ENCODE assay signal across 8 mouse cellular contexts in genomic region chr13:37993376-37993703, GRCm38 (mm10). TPM values are rescaled to one million over a fixed set of nuclear protein-coding genes. Genes with fewer than 3 reads are reported as not detected.
DNase-seq lines count a peak whose midpoint lies in the region; ATAC-seq and TF ChIP-seq lines count a peak whose summit lies in the region.

No protein-coding gene starts in this region.

- TF ChIP-seq POLR2A in lung, adult 2 months (IDR thresholded peaks at IDR 0.05; ENCODE audit: borderline replicate concordance, extremely low read depth, low read depth, low read length), result no peak

- H3K9me3 ChIP-seq in embryonic facial prominence, embryonic 12.5 days, result no peaks in the 10 kb centered on the region
- H3K9me3 ChIP-seq in intestine, embryonic 14.5 days (ENCODE audit: control insufficient read depth, low read length), result no peaks in the 10 kb centered on the region
- H3K9me3 ChIP-seq in neural tube, embryonic 14.5 days (ENCODE audit: control insufficient read depth, low read length), result no peaks in the 10 kb centered on the region

- TF ChIP-seq CTCF in lung, adult 2 months (IDR thresholded peaks at IDR 0.05; ENCODE audit: insufficient read depth, low read length), result no peak

- 0 out of 2 replicates have a peak, but pooled peaks cover 2% of the 10 kb centered on the region for H3K27me3 ChIP-seq in embryonic facial prominence, embryonic 12.5 days
- H3K27me3 ChIP-seq in intestine, embryonic 14.5 days (replicated peaks; ENCODE audit: control insufficient read depth, insufficient read depth, low read length), result no peaks in the 10 kb centered on the region
- H3K27me3 ChIP-seq in neural tube, embryonic 14.5 days (ENCODE audit: control insufficient read depth, insufficient read depth, low read length), result no peaks in the 10 kb centered on the region; the same call in 1 of the 2 replicates

- H3K4me3 ChIP-seq in lung, adult 2 months (replicated peaks; ENCODE audit: extremely low read depth, low read depth, low read length), result peak overlapping the region; percentile 81
- H3K4me3 ChIP-seq in embryonic facial prominence, embryonic 12.5 days, result peak overlapping the region; percentile 93
- H3K4me3 ChIP-seq in intestine, embryonic 14.5 days (ENCODE audit: low read depth, low read length), result peak overlapping the region; percentile 97
- peak overlapping the region; percentile 87 for H3K4me3 ChIP-seq in neural tube, embryonic 14.5 days (ENCODE audit: low read depth, low read length)

- peaks cover 3% of the 10 kb centered on the region for H3K4me1 ChIP-seq in lung, adult 2 months (ENCODE audit: control insufficient read depth, insufficient read depth, low read length)
- 0 out of 2 replicates have a peak, but pooled peaks cover 2% of the 10 kb centered on the region for H3K4me1 ChIP-seq in embryonic facial prominence, embryonic 12.5 days
- peaks cover 5% of the 10 kb centered on the region; the same call in 1 of the 2 replicates for H3K4me1 ChIP-seq in intestine, embryonic 14.5 days (replicated peaks; ENCODE audit: control insufficient read depth, insufficient read depth, low read length)
- peaks cover 7% of the 10 kb centered on the region for H3K4me1 ChIP-seq in neural tube, embryonic 14.5 days (ENCODE audit: control insufficient read depth, insufficient read depth, low read length)

- peak overlapping the region; percentile 73 for H3K4me2 ChIP-seq in embryonic facial prominence, embryonic 12.5 days (replicated peaks)
- peak overlapping the region; percentile 88 for H3K4me2 ChIP-seq in intestine, embryonic 14.5 days (ENCODE audit: low read length)
- H3K4me2 ChIP-seq in neural tube, embryonic 14.5 days (ENCODE audit: low read depth, low read length), result peak overlapping the region; percentile 87

- peak overlapping the region; percentile 97 for H3K9ac ChIP-seq in embryonic facial prominence, embryonic 12.5 days
- H3K9ac ChIP-seq in intestine, embryonic 14.5 days (ENCODE audit: low read length), result peak overlapping the region; percentile 97
- H3K9ac ChIP-seq in neural tube, embryonic 14.5 days (replicated peaks; ENCODE audit: low read depth, low read length), result peak overlapping the region; percentile 89

- under 1% methylated on average over 17 of the region's 17 CpGs for WGBS in lung, adult 2 months
- 1% methylated on average over 17 of the region's 17 CpGs for WGBS in embryonic facial prominence, embryonic 12.5 days
- WGBS in intestine, embryonic 14.5 days, result 0% methylated on average over 17 of the region's 17 CpGs
- WGBS in neural tube, embryonic 14.5 days, result under 1% methylated on average over 17 of the region's 17 CpGs

- DNase-seq in lung, adult 2 months, result no peak
- no peak for DNase-seq in lung, adult 18-20 months
- DNase-seq in intestine, embryonic 14.5 days (ENCODE audit: low spot score), result no peak
- no peak for DNase-seq in frontal cortex, postnatal 36 days (ENCODE audit: low spot score in 2 of 2)
- DNase-seq in layer of hippocampus, postnatal 14 days (ENCODE audit: low spot score in 2 of 2), result no peak
- no peak for DNase-seq in cerebellum, adult 9-11 months

- ATAC-seq in embryonic facial prominence, embryonic 12.5 days (ENCODE audit: insufficient number of reproducible peaks, insufficient read depth, low FRiP score, low TSS enrichment), result peak; percentile 30; the same call in 1 of the 2 replicates
- peak; percentile 57 for ATAC-seq in intestine, embryonic 14.5 days (replicated peaks; ENCODE audit: low FRiP score, low TSS enrichment, low read depth)
- no peak for ATAC-seq in neural tube, embryonic 14.5 days (ENCODE audit: low read depth)

- H3K36me3 ChIP-seq in embryonic facial prominence, embryonic 12.5 days, result peaks cover 30% of the 10 kb centered on the region
- peaks cover 32% of the 10 kb centered on the region for H3K36me3 ChIP-seq in intestine, embryonic 14.5 days (ENCODE audit: control insufficient read depth, insufficient read depth, low read length)
- peaks cover 16% of the 10 kb centered on the region for H3K36me3 ChIP-seq in neural tube, embryonic 14.5 days (ENCODE audit: control insufficient read depth, insufficient read depth, low read length)

- peak overlapping the region; percentile 95 for H3K27ac ChIP-seq in embryonic facial prominence, embryonic 12.5 days
- H3K27ac ChIP-seq in intestine, embryonic 14.5 days (ENCODE audit: low read depth), result peak overlapping the region; percentile 92
- H3K27ac ChIP-seq in neural tube, embryonic 14.5 days (ENCODE audit: low read depth, low read length), result peak overlapping the region; percentile 91

RNA-seq across cellular contexts. Expression of gene Ssr1, which starts 0.7 kb away (rescaled TPM):
- 7.7 and 13.8 TPM in 2 replicates for polyA plus RNA-seq in lung, adult 2 months (2012; rRNA removed)
- polyA plus RNA-seq in embryonic facial prominence, embryonic 12.5 days (2016; fragmentation: Nextera tagmentation; extraction: Ambion mirVana), result 119 and 135 TPM in 2 replicates
- polyA plus RNA-seq in intestine, embryonic 14.5 days (2014; fragmentation: Nextera tagmentation; extraction: Ambion mirVana), result 121 and 124 TPM in 2 replicates
- polyA plus RNA-seq in neural tube, embryonic 14.5 days (2014; fragmentation: Nextera tagmentation; extraction: Ambion mirVana), result 53.0 and 69.3 TPM in 2 replicates
- total RNA-seq in layer of hippocampus, postnatal 14 days (2021), result 10 to 100 TPM; 81.9 to 82.1 TPM

RNA-seq across cellular contexts. Expression of gene Riok1, which starts 43.5 kb away (rescaled TPM):
- 15.5 and 16.7 TPM in 2 replicates for polyA plus RNA-seq in lung, adult 2 months (2012; rRNA removed)
- 62.4 and 62.5 TPM in 2 replicates for polyA plus RNA-seq in embryonic facial prominence, embryonic 12.5 days (2016; fragmentation: Nextera tagmentation; extraction: Ambion mirVana)
- polyA plus RNA-seq in intestine, embryonic 14.5 days (2014; fragmentation: Nextera tagmentation; extraction: Ambion mirVana), result 47.7 and 53.7 TPM in 2 replicates
- 54.0 and 57.5 TPM in 2 replicates for polyA plus RNA-seq in neural tube, embryonic 14.5 days (2014; fragmentation: Nextera tagmentation; extraction: Ambion mirVana)
- total RNA-seq in layer of hippocampus, postnatal 14 days (2021), result 10 to 100 TPM; 21.0 to 29.2 TPM

RNA-seq across cellular contexts. Expression of gene Cage1, which starts 43.5 kb away (rescaled TPM):
- polyA plus RNA-seq in lung, adult 2 months (2012; rRNA removed), result 0.05 and 0.33 TPM in 2 replicates
- 1.1 and 1.2 TPM in 2 replicates for polyA plus RNA-seq in embryonic facial prominence, embryonic 12.5 days (2016; fragmentation: Nextera tagmentation; extraction: Ambion mirVana)
- 1.1 and 1.3 TPM in 2 replicates for polyA plus RNA-seq in intestine, embryonic 14.5 days (2014; fragmentation: Nextera tagmentation; extraction: Ambion mirVana)
- polyA plus RNA-seq in neural tube, embryonic 14.5 days (2014; fragmentation: Nextera tagmentation; extraction: Ambion mirVana), result 2.0 and 2.7 TPM in 2 replicates
- 1 to 10 TPM; 3.1 to 3.2 TPM for total RNA-seq in layer of hippocampus, postnatal 14 days (2021)
